Mouse (Mus musculus): ENCODE data around the gene Gm49380. TPM values are rescaled to one million over a fixed set of nuclear protein-coding genes. Genes with fewer than 3 reads are reported as not detected.

Gm49380 gene
- total RNA-seq, 2 experiments from 2014 or later = 0.51 TPM; not detected in 1

DNA sequence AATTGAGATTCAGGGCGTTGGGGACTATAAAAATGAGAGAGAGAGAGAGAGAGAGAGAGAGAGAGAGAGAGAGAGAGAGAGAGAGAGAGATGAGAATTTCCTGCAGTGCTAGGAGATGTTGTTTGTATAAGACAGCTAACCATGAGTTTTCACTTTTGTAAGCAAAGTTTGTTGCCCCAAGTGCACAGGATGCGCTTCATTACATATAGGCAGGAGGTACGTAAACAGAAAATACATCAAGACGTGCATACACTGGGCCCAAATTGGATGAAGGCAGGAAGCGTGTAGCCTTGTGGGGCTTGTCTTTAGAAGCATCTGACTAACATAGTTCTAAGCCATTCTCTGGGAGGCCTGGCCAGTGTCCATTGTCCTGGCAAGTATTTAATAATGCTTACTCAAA, 95.5 kb downstream of the Gm49380 start:
- DNase-seq = no peak

Other genes starting within 250 kb of the Gm49380 start
- gene Thy1, start 70.1 kb downstream of the Gm49380 start, total RNA-seq (2021) = 10 to 100 TPM; 44.2 to 44.9 TPM
- 10 to 100 TPM; 36.4 to 52.2 TPM for gene Usp2, start 46.5 kb downstream of the Gm49380 start, total RNA-seq (2021)
- under 1 TPM in 1 of 2 experiments, not detected in 1; 0.30 TPM for gene Mfrp, start 11.8 kb downstream of the Gm49380 start, total RNA-seq (2021)
- 10 to 100 TPM; 16.7 to 21.9 TPM for gene C1qtnf5, start 6.3 kb downstream of the Gm49380 start, total RNA-seq (2021)
- 10 to 100 TPM; 29.3 to 35.5 TPM for gene Rnf26, start within 50 bp of the Gm49380 start, total RNA-seq (2021)
- 100 to 1,000 TPM in 1 of 2 experiments, 10 to 100 TPM in 1; 85.0 to 114 TPM for gene Mcam, start 21.0 kb upstream of the Gm49380 start, total RNA-seq (2021)
- 10 to 100 TPM; 28.2 to 32.4 TPM for gene Cbl, start 120.5 kb upstream of the Gm49380 start, total RNA-seq (2021)
- gene Ccdc153, start 127.2 kb upstream of the Gm49380 start, total RNA-seq (2021) = 1 to 10 TPM; 1.5 to 1.6 TPM
- under 1 TPM in 1 of 2 experiments, not detected in 1; 0.48 TPM for gene Pdzd3, start 138.0 kb upstream of the Gm49380 start, total RNA-seq (2021)
- gene Nlrx1, start 155.1 kb upstream of the Gm49380 start, total RNA-seq (2021) = 10 to 100 TPM; 23.1 to 30.6 TPM
- 10 to 100 TPM; 15.0 to 23.1 TPM for gene Abcg4, start 175.1 kb upstream of the Gm49380 start, total RNA-seq (2021)
- gene Hinfp, start 192.2 kb upstream of the Gm49380 start, total RNA-seq (2021) = 10 to 100 TPM; 17.3 to 24.4 TPM
- 10 to 100 TPM; 19.3 to 25.1 TPM for gene C2cd2l, start 206.8 kb upstream of the Gm49380 start, total RNA-seq (2021)
- 10 to 100 TPM; 25.2 to 27.7 TPM for gene Dpagt1, start 212.5 kb upstream of the Gm49380 start, total RNA-seq (2021)
- gene H2afx, start 221.2 kb upstream of the Gm49380 start, total RNA-seq (2021) = 10 to 100 TPM; 87.2 to 99.6 TPM
- 100 to 1,000 TPM in 1 of 2 experiments, 10 to 100 TPM in 1; 86.7 to 101 TPM for gene Hmbs, start 230.7 kb upstream of the Gm49380 start, total RNA-seq (2021)
- gene Vps11, start 248.2 kb upstream of the Gm49380 start, total RNA-seq (2021) = 10 to 100 TPM; 42.3 to 47.3 TPM

Data from adrenal gland, postnatal 10 days (tissue).